Mouse (Mus musculus) neutrophil, adult 5-6 weeks (primary cell): ENCODE measurements around the gene Aunip. TPM values are rescaled to one million over a fixed set of nuclear protein-coding genes. Genes with fewer than 3 reads are reported as not detected.

Experiments used
- ATAC-seq: fragments of 151-379, 151-347 bp; 2 replicates; pipeline ENCODE4 v1.8.0; 2017; ENCODE audit warnings: mild to moderate bottlenecking, moderate TSS enrichment; ENCODE audit not compliant: insufficient number of reproducible peaks, poor library complexity, low FRiP score, severe bottlenecking; ENCODE audit errors: extremely low read depth
- total RNA-seq: library from RNA; stranded (forward); fragments of 200-1000 nt; gene quantifications from 2 replicates; pipeline ENCODE4 v1.2.3, GENCODE M21; 2017

Gene Aunip
- total RNA-seq, 1 experiment from 2014 or later: not detected

GRCm38 (mm10) chr4:134543261-134543660 lies 32.5 kb downstream of the Aunip start:
- ATAC-seq: peak; percentile 57

- ATAC-seq: no peak
These were observed 36.3 kb downstream of the Aunip start for GRCm38 (mm10) chr4:134546814-134547705.

- peak; percentile 82 for ATAC-seq
These were observed 37.6 kb downstream of the Aunip start for GRCm38 (mm10) chr4:134548169-134548938.

GRCm38 (mm10) chr4:134549899-134550298 lies 39.1 kb downstream of the Aunip start:
- ATAC-seq: no peak

- ATAC-seq: no peak
These were observed 40.9 kb downstream of the Aunip start, which contains the start of gene Selenon for GRCm38 (mm10) chr4:134551494-134552316. TSS of gene Selenon (minus strand) at chr4:134552166.

GRCm38 (mm10) chr4:134553631-134554030 lies 42.8 kb downstream of the Aunip start:
- no peak for ATAC-seq

GRCm38 (mm10) chr4:134555956-134556580 lies 45.3 kb downstream of the Aunip start:
- ATAC-seq: no peak; the same call in 1 of the 2 replicates

- peak; percentile 26 for ATAC-seq
These were observed 46.9 kb downstream of the Aunip start for GRCm38 (mm10) chr4:134557626-134558249.

GRCm38 (mm10) chr4:134558570-134559113 lies 47.8 kb downstream of the Aunip start:
- ATAC-seq: no peak

- ATAC-seq: no peak
These were observed 48.4 kb downstream of the Aunip start for GRCm38 (mm10) chr4:134559154-134559553.

GRCm38 (mm10) chr4:134560699-134561098 lies 49.9 kb downstream of the Aunip start:
- ATAC-seq: no peak

GRCm38 (mm10) chr4:134562014-134562413 lies 51.2 kb downstream of the Aunip start:
- ATAC-seq: no peak

- ATAC-seq: no peak
These were observed 52.8 kb downstream of the Aunip start for GRCm38 (mm10) chr4:134563624-134564023.

GRCm38 (mm10) chr4:134564093-134564492 lies 53.3 kb downstream of the Aunip start:
- ATAC-seq: no peak

GRCm38 (mm10) chr4:134567377-134568226 lies 56.8 kb downstream of the Aunip start:
- no peak for ATAC-seq

- no peak for ATAC-seq
These were observed 58.4 kb downstream of the Aunip start for GRCm38 (mm10) chr4:134569205-134569604.

- no peak for ATAC-seq
These were observed 59.0 kb downstream of the Aunip start for GRCm38 (mm10) chr4:134569831-134570230.
